Mouse (Mus musculus): Measurements from ENCODE around the gene Akr1c18. TPM values are rescaled to one million over a fixed set of nuclear protein-coding genes. Genes with fewer than 3 reads are reported as not detected.
"Not testable (repeated sequence)": the region's sequence is repeated elsewhere in the genome, so short reads cannot be mapped to it uniquely, and the experiment has no call there.

The Akr1c18 gene
- polyA plus RNA-seq, 1 experiment from 2014 or later, result not detected

GRCm38 (mm10) chr13:4144261-4144660 is 6.2 kb downstream of the Akr1c18 start:
- no peaks in the 10 kb centered on the region for H3K9me3 ChIP-seq

GRCm38 (mm10) chr13:4133070-4133469 is 17.4 kb downstream of the Akr1c18 start:
- Histone ChIP-seq H3K27me3 (replicated peaks) (no peaks in the 10 kb centered on the region), H3K36me3 (no peaks in the 10 kb centered on the region), H3K9ac (no peak overlapping the region), H3K9me3 (no peaks in the 10 kb centered on the region), H3K4me1 (no peaks in the 10 kb centered on the region), H3K4me2 (no peak overlapping the region), H3K4me3 (no peak overlapping the region), H3K27ac (replicated peaks) (no peak overlapping the region)
- no peak for ATAC-seq (ENCODE audit: extremely low read depth, insufficient number of reproducible peaks, low FRiP score, low TSS enrichment)
- WGBS, result 33% methylated on average over 2 of the region's 2 CpGs

More at GRCm38 (mm10) chr13:4144261-4144660, 6.2 kb downstream of the Akr1c18 start:
- Histone ChIP-seq H3K9ac (no peak overlapping the region), H3K27me3 (replicated peaks) (no peaks in the 10 kb centered on the region), H3K4me1 (no peaks in the 10 kb centered on the region), H3K36me3 (no peaks in the 10 kb centered on the region), H3K27ac (replicated peaks) (no peak overlapping the region), H3K4me2 (no peak overlapping the region), H3K4me3 (no peak overlapping the region)
- 62% methylated on average over 1 of the region's 1 CpGs for WGBS
- no peak for ATAC-seq (ENCODE audit: extremely low read depth, insufficient number of reproducible peaks, low FRiP score, low TSS enrichment)

- Histone ChIP-seq H3K27ac (replicated peaks) (no peak overlapping the region), H3K4me3 (no peak overlapping the region), H3K9me3 (no peaks in the 10 kb centered on the region), H3K4me2 (no peak overlapping the region), H3K9ac (no peak overlapping the region), H3K27me3 (replicated peaks) (no peaks in the 10 kb centered on the region), H3K4me1 (no peaks in the 10 kb centered on the region), H3K36me3 (no peaks in the 10 kb centered on the region)
- ATAC-seq (ENCODE audit: extremely low read depth, insufficient number of reproducible peaks, low FRiP score, low TSS enrichment), result no peak
- 56% methylated on average over 3 of the region's 3 CpGs for WGBS
Observed at GRCm38 (mm10) chr13:4131721-4132120, 18.7 kb downstream of the Akr1c18 start.

GRCm38 (mm10) chr13:4131317-4131716 is 19.1 kb downstream of the Akr1c18 start:
- Histone ChIP-seq H3K9ac (no peak overlapping the region), H3K4me1 (no peaks in the 10 kb centered on the region), H3K4me2 (no peak overlapping the region), H3K9me3 (no peaks in the 10 kb centered on the region), H3K4me3 (no peak overlapping the region), H3K27me3 (replicated peaks) (no peaks in the 10 kb centered on the region), H3K36me3 (no peaks in the 10 kb centered on the region), H3K27ac (replicated peaks) (no peak overlapping the region)
- no peak for ATAC-seq (ENCODE audit: extremely low read depth, insufficient number of reproducible peaks, low FRiP score, low TSS enrichment)
- 73% methylated on average over 1 of the region's 1 CpGs for WGBS

GRCm38 (mm10) chr13:4129100-4129499 is 21.4 kb downstream of the Akr1c18 start:
- no peak for ATAC-seq (ENCODE audit: extremely low read depth, insufficient number of reproducible peaks, low FRiP score, low TSS enrichment)
- Histone ChIP-seq H3K9ac (no peak overlapping the region), H3K27ac (replicated peaks) (no peak overlapping the region), H3K4me2 (no peak overlapping the region), H3K4me1 (no peaks in the 10 kb centered on the region), H3K4me3 (no peak overlapping the region), H3K27me3 (replicated peaks) (no peaks in the 10 kb centered on the region), H3K9me3 (peaks cover 8% of the 10 kb centered on the region; the same call in 1 of the 2 replicates), H3K36me3 (no peaks in the 10 kb centered on the region)
- WGBS, result 37% methylated on average over 5 of the region's 5 CpGs

GRCm38 (mm10) chr13:4125846-4126245 is 24.6 kb downstream of the Akr1c18 start:
- not testable (repeated sequence) for H3K9ac ChIP-seq; H3K9me3 ChIP-seq; H3K4me3 ChIP-seq; H3K36me3 ChIP-seq; H3K27me3 ChIP-seq (replicated peaks); H3K4me1 ChIP-seq; ATAC-seq (ENCODE audit: extremely low read depth, insufficient number of reproducible peaks, low FRiP score, low TSS enrichment); H3K4me2 ChIP-seq; H3K27ac ChIP-seq (replicated peaks)
- 85% methylated on average over 1 of the region's 1 CpGs for WGBS

GRCm38 (mm10) chr13:4124471-4124870 is 26.0 kb downstream of the Akr1c18 start:
- not testable (repeated sequence) for H3K9ac ChIP-seq; H3K4me3 ChIP-seq; H3K27me3 ChIP-seq (replicated peaks); H3K4me2 ChIP-seq; H3K36me3 ChIP-seq; H3K9me3 ChIP-seq; H3K4me1 ChIP-seq; ATAC-seq (ENCODE audit: extremely low read depth, insufficient number of reproducible peaks, low FRiP score, low TSS enrichment); H3K27ac ChIP-seq (replicated peaks)
- WGBS, result 76% methylated on average over 6 of the region's 6 CpGs

GRCm38 (mm10) chr13:4123146-4123545 is 27.3 kb downstream of the Akr1c18 start:
- no peak for ATAC-seq (ENCODE audit: extremely low read depth, insufficient number of reproducible peaks, low FRiP score, low TSS enrichment)
- H3K9me3 ChIP-seq, result peaks cover 9% of the 10 kb centered on the region; the same call in 1 of the 2 replicates
- no peak overlapping the region for H3K4me2 ChIP-seq
- 67% methylated on average over 7 of the region's 7 CpGs for WGBS
- no peaks in the 10 kb centered on the region for H3K36me3 ChIP-seq
- H3K27me3 ChIP-seq (replicated peaks), result no peaks in the 10 kb centered on the region
- no peak overlapping the region for H3K27ac ChIP-seq (replicated peaks)
- no peaks in the 10 kb centered on the region for H3K4me1 ChIP-seq
- no peak overlapping the region for H3K4me3 ChIP-seq
- no peak overlapping the region for H3K9ac ChIP-seq

- Histone ChIP-seq H3K4me2 (no peak overlapping the region), H3K27me3 (replicated peaks) (no peaks in the 10 kb centered on the region), H3K27ac (replicated peaks) (no peak overlapping the region), H3K4me3 (no peak overlapping the region), H3K9ac (no peak overlapping the region), H3K4me1 (no peaks in the 10 kb centered on the region), H3K36me3 (no peaks in the 10 kb centered on the region), H3K9me3 (peaks cover 3% of the 10 kb centered on the region; the same call in 1 of the 2 replicates)
- ATAC-seq (ENCODE audit: extremely low read depth, insufficient number of reproducible peaks, low FRiP score, low TSS enrichment), result no peak
- WGBS, result 51% methylated on average over 2 of the region's 2 CpGs
Observed at GRCm38 (mm10) chr13:4119181-4119904, 31.1 kb downstream of the Akr1c18 start.

GRCm38 (mm10) chr13:4110281-4111188 is 39.9 kb downstream of the Akr1c18 start:
- ATAC-seq (ENCODE audit: extremely low read depth, insufficient number of reproducible peaks, low FRiP score, low TSS enrichment), result no peak
- Histone ChIP-seq H3K9me3 (no peaks in the 10 kb centered on the region), H3K27me3 (replicated peaks) (no peaks in the 10 kb centered on the region), H3K4me1 (no peaks in the 10 kb centered on the region), H3K4me2 (no peak overlapping the region), H3K9ac (no peak overlapping the region), H3K36me3 (no peaks in the 10 kb centered on the region), H3K27ac (replicated peaks) (no peak overlapping the region), H3K4me3 (no peak overlapping the region)
- WGBS, result 28% methylated on average over 6 of the region's 6 CpGs

- no peak overlapping the region for H3K4me3 ChIP-seq
- H3K27me3 ChIP-seq (replicated peaks), result no peaks in the 10 kb centered on the region
- no peak overlapping the region for H3K4me2 ChIP-seq
- no peaks in the 10 kb centered on the region for H3K9me3 ChIP-seq
- ATAC-seq (ENCODE audit: extremely low read depth, insufficient number of reproducible peaks, low FRiP score, low TSS enrichment), result no peak
- H3K27ac ChIP-seq (replicated peaks), result no peak overlapping the region
- no peaks in the 10 kb centered on the region for H3K4me1 ChIP-seq
- no peak overlapping the region for H3K9ac ChIP-seq
- no peaks in the 10 kb centered on the region for H3K36me3 ChIP-seq
Observed at GRCm38 (mm10) chr13:4102721-4103120, 47.7 kb downstream of the Akr1c18 start.

All from heart, embryonic 13.5 days (tissue).